Mouse (Mus musculus) intestine, postnatal 0 days (tissue): Measurements from ENCODE around the gene Dctn2. TPM values are rescaled to one million over a fixed set of nuclear protein-coding genes. Genes with fewer than 3 reads are reported as not detected.
A peak's percentile ranks its signal among the peaks of the same experiment; 100 is the strongest.

Experiments
- ATAC-seq: fragments of 200-750 bp; cut with Nextera tagmentation; 2 replicates; pipeline ENCODE4 v1.8.0; 2017; ENCODE audit warnings: mild to moderate bottlenecking, moderate TSS enrichment, moderate library complexity
- H3K27ac ChIP-seq: fragments of 300-500 bp; sonication (generic); 2 replicates; pipeline ENCODE4 v1.5.1; 2014; ENCODE audit warnings: mild to moderate bottlenecking, low read depth, low read length, moderate library complexity
- H3K27me3 ChIP-seq: fragments of 300-500 bp; sonication (generic); replicated peaks from 2 replicates; pipeline ENCODE4 v1.6.1; 2014; ENCODE audit warnings: low read length, mixed read lengths; ENCODE audit not compliant: control insufficient read depth, insufficient read depth
- H3K36me3 ChIP-seq: fragments of 300-500 bp; sonication (generic); 2 replicates; pipeline ENCODE4 v1.6.1; 2014; ENCODE audit warnings: mild to moderate bottlenecking, moderate library complexity; ENCODE audit not compliant: control insufficient read depth, insufficient read depth
- H3K4me1 ChIP-seq: fragments of 300-500 bp; sonication (generic); replicated peaks from 2 replicates; pipeline ENCODE4 v1.6.1; 2014; ENCODE audit warnings: antibody characterized with exemption, low read length, mixed read lengths; ENCODE audit not compliant: control insufficient read depth, insufficient read depth
- H3K4me2 ChIP-seq: fragments of 300-500 bp; sonication (generic); replicated peaks from 2 replicates; pipeline ENCODE4 v1.6.1; 2014; ENCODE audit warnings: low read depth, mild to moderate bottlenecking, moderate library complexity
- H3K4me3 ChIP-seq: fragments of 300-500 bp; sonication (generic); 2 replicates; pipeline ENCODE4 v1.5.1; 2014; ENCODE audit warnings: low read depth, low read length
- H3K9ac ChIP-seq: fragments of 300-500 bp; sonication (generic); 2 replicates; pipeline ENCODE4 v1.6.1; 2014; ENCODE audit warnings: mild to moderate bottlenecking, low read depth, low read length
- H3K9me3 ChIP-seq: fragments of 300-500 bp; sonication (generic); 2 replicates; pipeline ENCODE4 v1.6.1; 2016; ENCODE audit warnings: mixed run types; ENCODE audit not compliant: control insufficient read depth
- CTCF ChIP-seq: sonication (generic); IDR thresholded peaks from 2 replicates; pipeline ENCODE4 v1.5.1; 2016; ENCODE audit warnings: low read depth, mild to moderate bottlenecking, control low read depth, antibody characterized with exemption, moderate library complexity
- WGBS: fragments of 180-500 bp; shearing (Covaris S2); extraction: QIAGEN DNeasy Blood & Tissue Kit; methylation state at CpG from one replicate; pipeline ENCODE4 v1.1.7; 2014; 5-methylcytosine and 5-hydroxymethylcytosine counted together
- polyA plus RNA-seq: library from polyadenylated mRNA; unstranded; fragments of >200 nt; fragmentation: Nextera tagmentation; extraction: Ambion mirVana; gene quantifications from 2 replicates; pipeline ENCODE4 v1.2.1, GENCODE M21; 2015

Dctn2 gene
- polyA plus RNA-seq, 1 experiment from 2014 or later, result 143 TPM

DNA sequence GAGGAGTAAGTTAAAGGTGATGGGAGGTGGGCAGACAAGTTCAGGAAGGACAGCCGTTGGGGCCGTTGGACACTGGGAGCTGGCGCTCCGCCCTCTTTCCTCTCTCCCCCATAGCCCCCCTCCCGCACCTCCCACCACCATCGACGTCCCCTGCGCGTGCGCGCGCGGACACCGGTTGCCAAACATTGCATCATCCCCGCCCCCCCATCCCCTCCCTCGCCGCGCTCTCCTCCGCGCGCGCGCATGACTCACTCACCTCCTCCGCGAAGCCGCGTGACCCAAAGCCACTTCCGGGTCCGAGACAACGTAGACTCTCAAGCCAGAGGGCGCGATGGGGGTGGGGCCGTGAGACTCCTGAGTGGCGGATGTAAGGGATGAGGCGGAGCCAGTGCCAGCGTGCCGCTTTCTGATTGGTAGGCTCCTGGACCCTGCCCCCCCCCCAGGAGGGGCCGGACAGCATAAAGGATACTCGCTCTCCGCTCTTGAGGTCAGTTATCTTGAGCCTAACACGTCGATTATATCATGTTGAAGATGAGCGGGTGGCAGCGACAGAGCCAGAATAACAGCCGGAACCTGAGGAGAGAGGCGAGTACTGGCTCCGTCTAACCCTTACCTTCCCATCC, 24.2 kb downstream of the Dctn2 start:
- Histone ChIP-seq H3K9me3 (no peaks in the 10 kb centered on the region), H3K9ac (peak overlapping the region; percentile 72), H3K4me3 (peak overlapping the region; percentile 69), H3K36me3 (peaks cover 37% of the 10 kb centered on the region), H3K4me1 (peaks cover 25% of the 10 kb centered on the region), H3K4me2 (peak overlapping the region; percentile 75), H3K27me3 (no peaks in the 10 kb centered on the region), H3K27ac (peak overlapping the region; percentile 99)
- under 1% methylated on average over 36 of the region's 47 CpGs for WGBS
- peak; percentile 81 for ATAC-seq
- peak; percentile 40; the same call in 1 of the 2 replicates for TF ChIP-seq CTCF

DNA sequence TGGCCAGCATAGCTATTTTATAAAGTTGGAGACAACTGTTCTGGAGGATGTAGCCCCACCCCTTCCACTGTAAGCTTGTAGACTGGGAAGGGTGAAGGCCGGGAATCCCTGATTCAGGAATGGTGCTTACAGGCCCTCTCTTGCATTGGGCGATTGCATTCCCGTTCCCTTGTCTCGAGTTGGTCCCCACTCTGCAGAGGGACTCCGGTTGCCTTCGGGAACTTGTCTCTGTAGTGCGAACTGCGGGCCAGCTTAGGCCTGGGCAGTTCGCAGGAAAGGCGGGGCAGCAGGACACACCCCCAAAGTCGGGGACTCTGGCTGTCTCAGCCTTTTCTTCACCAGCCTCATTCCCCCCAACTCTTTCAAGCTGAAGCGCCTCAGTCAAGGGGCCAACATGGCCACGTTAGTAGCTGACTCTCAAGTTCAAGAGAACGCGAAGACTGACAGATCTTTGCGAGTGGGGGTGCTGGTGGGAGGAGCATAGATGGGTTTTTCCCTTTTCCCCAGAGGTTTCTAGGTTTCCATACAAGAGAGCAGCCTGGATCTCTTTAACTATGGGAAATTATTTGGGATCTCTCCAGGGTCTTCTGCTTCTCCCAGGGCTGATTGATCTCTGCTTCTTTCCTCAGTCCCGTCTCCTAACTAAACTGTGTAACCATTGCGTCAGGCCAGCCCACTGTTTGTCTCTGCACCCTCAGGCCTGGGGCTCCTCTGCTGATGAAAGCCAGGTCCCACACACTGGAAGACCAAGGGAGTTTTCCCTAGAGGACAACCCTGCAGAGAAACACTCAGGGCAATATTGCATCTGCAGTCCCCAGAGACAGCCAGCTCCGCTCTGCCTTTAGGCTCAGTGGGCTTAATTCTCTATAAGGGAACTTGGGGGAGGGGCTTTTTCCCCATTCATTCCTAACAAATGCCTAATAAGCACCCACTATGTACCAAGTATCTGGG, 25.0 kb downstream of the Dctn2 start:
- H3K4me1 ChIP-seq, result peaks cover 25% of the 10 kb centered on the region
- WGBS, result 2% methylated on average over 19 of the region's 19 CpGs
- H3K9me3 ChIP-seq, result no peaks in the 10 kb centered on the region
- peak overlapping the region; percentile 64 for H3K9ac ChIP-seq
- TF ChIP-seq CTCF, result no peak
- peaks cover 37% of the 10 kb centered on the region for H3K36me3 ChIP-seq
- peak overlapping the region; percentile 69 for H3K4me3 ChIP-seq
- H3K4me2 ChIP-seq, result peak overlapping the region; percentile 75
- peak; percentile 20 for ATAC-seq
- H3K27me3 ChIP-seq, result no peaks in the 10 kb centered on the region
- H3K27ac ChIP-seq, result peak overlapping the region; percentile 99

DNA sequence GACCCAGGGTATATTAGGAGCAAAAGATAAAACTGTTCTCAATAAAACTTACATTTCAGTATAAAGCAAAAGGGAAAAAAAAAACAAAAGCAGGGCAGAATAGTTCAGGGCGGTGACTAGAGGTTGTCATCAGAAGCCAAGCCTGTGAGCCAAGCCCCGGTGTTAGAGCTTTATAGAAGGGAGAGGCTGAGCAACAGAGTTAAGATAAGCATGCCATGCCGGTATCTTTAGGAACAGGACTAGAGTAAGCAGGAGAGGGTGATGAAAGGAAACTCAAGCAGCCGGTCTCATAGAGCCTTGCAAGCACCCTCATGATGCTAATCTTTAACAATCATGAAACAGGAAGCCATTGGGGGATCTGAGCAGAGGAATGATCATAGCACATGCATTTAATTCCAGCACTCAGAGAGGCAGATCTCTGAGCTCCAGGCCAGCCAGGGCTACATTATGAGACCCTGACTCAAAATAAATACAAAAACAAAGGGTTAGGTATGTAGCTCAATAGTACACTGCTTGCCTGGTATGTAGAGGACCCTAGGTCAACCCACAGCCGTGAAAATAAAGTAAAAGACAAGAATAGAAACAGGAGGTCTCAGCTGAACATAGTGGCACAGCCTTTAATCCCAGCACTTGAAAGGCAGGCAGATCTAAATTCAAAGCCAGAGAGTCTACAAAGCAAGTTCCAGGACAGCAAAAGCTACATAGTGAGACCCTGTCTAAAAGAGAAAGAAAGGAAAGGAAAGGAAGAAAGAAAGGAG, 25.9 kb downstream of the Dctn2 start:
- WGBS, result 16% methylated on average over 5 of the region's 5 CpGs
- Histone ChIP-seq H3K4me2 (peak overlapping the region; percentile 75), H3K4me1 (peaks cover 19% of the 10 kb centered on the region), H3K9ac (peak overlapping the region; percentile 64), H3K9me3 (no peaks in the 10 kb centered on the region), H3K27ac (no peak overlapping the region; the same call in 1 of the 2 replicates), H3K27me3 (no peaks in the 10 kb centered on the region), H3K36me3 (peaks cover 41% of the 10 kb centered on the region), H3K4me3 (peak overlapping the region; percentile 69)
- no peak for ATAC-seq
- TF ChIP-seq CTCF, result no peak

DNA sequence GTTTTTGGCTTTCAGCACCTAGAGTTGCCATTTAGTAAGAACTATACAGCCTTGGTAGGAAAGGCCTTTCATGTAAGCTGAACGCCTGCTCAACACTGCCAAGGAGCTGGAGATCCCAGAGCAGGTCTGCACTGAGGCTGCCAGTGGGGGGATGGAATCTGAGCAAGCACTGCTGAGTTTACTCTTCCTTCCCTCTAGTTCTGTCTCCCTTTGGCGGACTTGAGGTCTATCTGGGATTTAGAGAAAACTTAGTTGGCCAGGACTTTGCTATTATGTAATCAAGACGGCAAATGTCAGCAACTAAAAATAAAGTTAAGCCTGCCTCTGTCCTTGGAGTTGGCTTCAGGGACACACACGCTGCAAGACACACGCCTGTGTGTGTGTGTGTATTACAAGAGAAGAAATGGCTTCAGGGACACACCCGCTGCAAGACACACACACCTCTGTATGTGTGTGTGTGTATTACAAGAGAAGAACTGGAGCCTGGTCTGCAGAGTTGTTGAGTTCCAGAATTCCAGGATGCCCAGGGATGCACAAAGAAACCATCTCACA, 26.9 kb downstream of the Dctn2 start:
- Histone ChIP-seq H3K9ac (no peak overlapping the region), H3K36me3 (peaks cover 51% of the 10 kb centered on the region), H3K4me1 (peaks cover 15% of the 10 kb centered on the region), H3K27me3 (no peaks in the 10 kb centered on the region), H3K4me2 (peak overlapping the region; percentile 75), H3K9me3 (no peaks in the 10 kb centered on the region), H3K4me3 (peak overlapping the region; percentile 7; the same call in 1 of the 2 replicates), H3K27ac (no peak overlapping the region; the same call in 1 of the 2 replicates)
- ATAC-seq, result no peak
- WGBS, result 58% methylated on average over 6 of the region's 6 CpGs
- no peak for TF ChIP-seq CTCF

DNA sequence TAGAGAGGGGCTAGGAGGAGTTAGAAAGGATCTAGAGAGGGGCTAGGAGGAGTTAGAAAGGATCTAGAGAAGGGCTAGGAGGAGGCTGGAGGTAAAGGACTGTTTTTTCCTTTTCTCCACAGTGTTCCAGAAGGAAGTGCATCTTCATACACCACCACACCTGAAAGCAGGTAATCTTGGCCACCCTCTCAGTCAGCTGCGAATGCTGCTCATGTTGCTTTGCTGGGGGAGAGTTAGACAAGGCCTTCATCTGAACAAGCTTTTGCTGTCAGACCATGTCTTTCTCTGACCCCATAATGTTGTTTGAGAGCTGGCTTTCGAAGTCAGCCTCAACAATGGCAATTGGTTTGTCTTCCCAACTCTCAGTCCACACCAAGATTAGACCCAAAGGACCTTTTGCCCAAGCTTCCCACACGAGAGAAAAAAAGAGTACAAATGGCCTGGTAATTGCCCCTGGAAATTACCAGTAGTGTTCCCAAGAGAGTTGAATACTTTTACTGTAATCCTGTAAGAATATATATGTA, 27.5 kb downstream of the Dctn2 start:
- no peak for TF ChIP-seq CTCF
- 78% methylated on average over 3 of the region's 3 CpGs for WGBS
- H3K27ac ChIP-seq, result no peak overlapping the region; the same call in 1 of the 2 replicates
- peaks cover 52% of the 10 kb centered on the region for H3K36me3 ChIP-seq
- no peak overlapping the region for H3K4me2 ChIP-seq
- H3K9ac ChIP-seq, result no peak overlapping the region
- H3K4me3 ChIP-seq, result no peak overlapping the region
- H3K9me3 ChIP-seq, result no peaks in the 10 kb centered on the region
- ATAC-seq, result no peak
- H3K4me1 ChIP-seq, result peaks cover 15% of the 10 kb centered on the region
- H3K27me3 ChIP-seq, result no peaks in the 10 kb centered on the region
